Mouse (Mus musculus) hematopoietic stem cell, adult 5-6 weeks (primary cell): Measurements from ENCODE around the gene Tfg. TPM values are rescaled to one million over a fixed set of nuclear protein-coding genes. Genes with fewer than 3 reads are reported as not detected.

Source experiments
- ATAC-seq, 2 experiments: fragments of 125-278 bp in 1 of 2; replicated peaks in 1 of 2; 2 replicates each; pipeline ENCODE4 v1.8.0; 2016 to 2017; ENCODE audit warnings: inconsistent platforms in 2 of 2, mild to moderate bottlenecking in 2 of 2, moderate number of reproducible peaks in 2 of 2, low read depth in 1 of 2, moderate TSS enrichment in 1 of 2; ENCODE audit not compliant: low FRiP score in 2 of 2, poor library complexity in 2 of 2, severe bottlenecking in 2 of 2, insufficient read depth in 1 of 2, low TSS enrichment in 1 of 2
- total RNA-seq: library from RNA; stranded (forward); fragments of 172-1452, 232-1000 nt; gene quantifications from 2 replicates; pipeline ENCODE4 v1.2.3, GENCODE M21; 2017

Gene Tfg
- total RNA-seq, result 39.9 and 55.2 TPM in 2 replicates

DNA sequence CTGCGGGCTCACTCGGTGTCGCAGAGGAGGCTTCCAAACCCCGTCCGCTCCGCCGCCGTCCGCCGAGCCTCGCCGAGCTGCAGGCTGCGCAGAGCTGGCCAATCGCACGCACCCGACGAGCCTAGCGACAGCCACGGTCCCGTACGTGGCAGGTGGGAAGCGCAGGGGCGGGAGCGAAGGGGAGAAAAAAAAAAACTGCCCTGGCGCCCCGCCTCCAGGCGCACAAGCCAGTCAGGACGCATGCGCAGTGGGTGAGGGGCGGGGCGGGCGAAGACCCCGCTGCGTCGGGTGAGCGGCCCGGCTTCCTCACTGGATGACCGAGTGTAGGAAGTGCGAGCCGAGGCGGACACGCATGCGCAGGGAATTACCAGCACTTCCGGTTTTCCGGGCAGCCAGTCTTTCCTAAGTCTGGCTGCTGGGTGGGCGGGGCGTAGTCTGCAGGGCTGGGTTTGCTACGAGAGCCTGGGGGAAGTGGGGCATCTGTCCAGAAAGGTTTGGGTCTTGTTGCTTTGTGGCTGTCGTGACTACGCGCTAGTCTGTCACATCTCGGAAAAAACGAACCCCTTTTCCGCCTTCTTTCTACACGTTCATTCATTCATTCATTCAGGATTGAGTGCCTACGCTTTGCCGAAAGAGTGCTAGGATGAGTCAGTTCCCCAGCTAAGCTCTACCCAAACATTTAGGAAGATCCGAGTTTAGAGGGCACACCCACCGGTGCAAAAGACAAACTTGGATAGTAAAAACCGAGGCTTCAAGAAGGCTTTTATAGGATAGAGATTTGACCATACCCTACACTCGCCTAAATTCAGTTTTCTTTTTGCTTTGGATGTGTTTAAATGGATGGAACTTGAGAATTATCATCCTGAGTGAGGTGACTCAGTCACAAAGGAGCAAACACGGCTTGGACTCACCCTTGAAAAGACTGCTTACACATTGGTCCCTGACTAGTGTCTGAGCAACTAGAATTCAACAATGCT, at the start of gene Tfg:
Tfg (minus strand) TSS at position 227 of the 977 bp plus-strand sequence.
- peak; percentile 89 to 93 for ATAC-seq

DNA sequence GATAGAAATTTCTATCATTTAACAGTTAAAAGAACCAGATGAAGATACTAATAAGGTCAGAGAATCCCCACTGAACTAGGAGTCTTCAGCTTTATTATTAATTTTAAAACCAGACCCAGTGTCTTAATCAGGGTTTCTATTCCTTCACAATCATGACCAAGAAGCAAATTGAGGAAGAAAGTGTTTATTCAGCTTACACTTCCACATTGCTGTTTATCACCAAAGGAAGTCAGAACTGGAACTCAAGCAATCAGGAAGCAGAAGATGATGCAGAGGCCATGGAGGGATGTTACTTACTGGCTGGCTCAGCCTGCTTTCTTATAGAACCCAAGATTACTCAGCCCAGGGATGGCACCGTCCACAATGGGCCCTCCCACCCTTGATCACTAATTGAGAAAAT, 11.8 kb upstream of the Tfg start:
- no peak for ATAC-seq

DNA sequence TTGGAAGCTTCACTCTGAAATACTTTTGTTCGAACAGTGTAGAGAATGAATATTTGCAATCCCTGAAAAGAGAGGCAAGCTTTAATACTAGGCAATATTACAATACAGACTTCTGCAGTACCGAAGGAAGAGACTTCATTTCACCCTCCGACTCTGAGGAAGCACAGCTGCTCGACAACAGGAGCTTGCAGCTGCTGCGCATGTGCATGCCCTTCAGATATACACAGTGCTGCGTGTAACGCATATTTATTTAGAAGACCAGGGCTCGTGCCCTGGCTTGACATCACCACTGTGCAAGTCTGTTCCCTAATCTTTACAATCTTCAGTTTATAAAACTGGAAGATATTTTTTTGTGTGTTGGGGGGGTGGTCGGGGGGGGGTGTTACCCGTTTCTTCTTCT, 7.7 kb upstream of the Tfg start:
- ATAC-seq, result no peak

DNA sequence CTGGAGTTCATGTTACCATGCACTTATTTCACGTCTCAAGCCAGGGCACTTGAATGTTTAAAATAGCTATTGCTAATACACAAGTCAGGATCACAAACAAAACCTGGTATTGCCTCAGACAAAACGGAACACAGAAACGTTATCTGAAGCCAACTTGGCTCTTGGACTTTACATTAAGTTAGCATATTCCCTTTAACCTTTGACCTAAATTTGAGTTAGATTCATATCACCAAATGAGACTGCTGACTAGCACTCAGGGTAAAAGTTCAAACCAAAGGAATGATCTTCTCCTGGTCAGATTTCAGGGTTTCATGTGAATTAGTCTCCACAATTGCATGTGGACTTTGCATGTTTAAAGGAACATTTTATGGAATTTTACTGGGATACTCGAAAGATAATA, 5.1 kb upstream of the Tfg start:
- no peak for ATAC-seq

DNA sequence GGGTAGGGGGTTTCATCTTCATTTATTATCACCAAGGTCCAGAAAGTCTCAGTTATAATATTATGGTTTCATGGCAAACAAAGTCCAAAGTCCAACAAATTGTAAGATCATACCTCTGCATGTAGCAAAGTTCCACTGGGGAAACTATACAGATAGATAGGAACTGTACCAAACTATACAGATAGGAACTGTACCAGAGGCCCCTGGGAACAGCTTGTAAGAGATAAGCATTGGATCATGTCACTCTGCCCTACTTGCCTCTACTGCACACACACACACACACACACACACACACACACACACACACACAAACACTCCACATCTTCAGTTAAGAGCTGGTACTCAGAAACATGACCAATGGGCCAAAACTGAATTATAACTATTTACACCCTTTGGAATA, 1.8 kb upstream of the Tfg start:
- no peak for ATAC-seq

DNA sequence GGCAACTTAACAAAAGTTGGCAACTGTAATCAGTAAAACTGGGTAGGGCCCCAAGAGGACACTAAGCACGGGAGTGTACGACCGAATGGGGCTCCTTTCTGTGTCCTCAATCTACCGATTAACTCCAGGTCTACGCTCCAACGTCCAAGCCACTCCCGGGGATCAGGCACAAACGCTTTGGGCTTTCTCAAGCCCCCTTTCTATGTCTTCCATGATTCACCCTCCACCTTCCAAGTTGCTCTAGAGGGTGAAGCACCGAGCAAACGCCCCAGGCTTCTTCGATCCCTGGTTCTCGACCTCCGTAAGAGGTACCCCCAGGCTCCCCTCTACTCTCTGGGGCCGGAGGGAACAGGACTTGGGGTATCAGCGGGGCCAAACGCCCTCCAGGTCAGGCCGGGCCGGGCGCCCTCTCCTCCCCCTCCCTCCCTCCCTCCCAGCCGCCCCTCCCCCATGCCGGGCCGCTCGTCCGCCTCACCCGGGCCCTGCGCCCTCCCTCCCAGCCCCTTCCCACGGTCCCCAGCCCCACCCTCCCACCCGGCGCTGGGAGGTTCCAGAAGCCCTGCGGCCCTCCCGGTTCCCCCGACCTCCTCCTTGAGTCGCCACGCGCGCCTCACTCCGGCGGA, 582 bp downstream of the Tfg start:
- peak in 1 of 2 experiments; percentile 25; a peak in 1 of 4 replicates for ATAC-seq

DNA sequence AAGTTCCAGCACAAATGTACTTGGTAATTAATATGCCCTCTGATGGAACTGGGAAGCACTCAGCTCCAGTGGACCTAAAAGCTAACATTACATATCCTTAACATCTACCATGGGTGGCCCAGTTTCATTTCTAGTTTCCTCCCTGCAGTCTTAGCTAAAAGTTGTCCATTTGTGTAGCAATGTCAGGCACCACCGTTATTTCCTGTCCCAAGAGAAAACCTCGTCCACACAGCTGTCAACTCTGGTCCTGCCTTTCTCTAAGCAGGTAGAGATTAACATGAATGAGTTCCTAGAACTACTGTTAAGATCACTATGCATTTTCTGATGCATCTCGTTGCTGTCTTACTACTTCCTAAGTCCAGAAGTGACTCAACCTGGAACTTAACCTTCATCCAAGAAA, 1.6 kb downstream of the Tfg start:
- ATAC-seq, result no peak

DNA sequence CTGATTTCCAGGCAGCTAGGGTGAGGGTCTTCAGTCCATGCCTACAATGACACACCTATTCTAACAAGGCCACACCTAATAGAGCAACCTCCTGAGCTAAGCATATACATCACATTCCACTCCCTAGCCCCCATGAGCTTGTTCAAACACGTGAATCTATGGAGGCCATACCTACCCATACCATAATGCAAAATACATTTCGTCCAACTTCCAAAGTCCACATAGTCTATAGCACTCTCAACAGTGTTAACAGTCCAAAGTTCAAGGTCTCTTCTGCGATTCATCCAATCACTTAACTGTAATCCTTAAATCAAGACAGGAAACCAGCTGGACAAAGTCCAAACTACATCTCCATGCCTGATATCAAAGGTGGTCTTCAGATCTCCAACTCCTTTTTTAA, 7.2 kb downstream of the Tfg start:
- ATAC-seq, result no peak

DNA sequence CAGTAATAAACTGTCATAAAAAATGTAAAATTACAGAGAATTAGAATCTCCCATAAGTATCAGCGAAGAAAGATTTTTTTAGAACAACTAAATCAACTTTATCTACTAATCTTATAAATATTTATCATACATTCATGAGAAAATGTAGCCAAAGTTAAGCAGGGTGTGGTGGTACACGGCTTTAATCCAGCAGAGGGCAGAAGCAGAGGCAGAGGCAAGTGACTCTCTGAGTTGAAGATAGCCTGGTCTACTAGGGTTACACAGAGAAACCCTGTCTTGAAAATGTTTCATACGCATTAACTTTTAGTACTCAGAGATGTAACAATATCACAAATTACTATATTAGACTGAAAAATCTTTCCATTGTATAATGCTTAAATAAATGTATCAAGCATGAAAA, 11.5 kb downstream of the Tfg start:
- ATAC-seq, result no peak

DNA sequence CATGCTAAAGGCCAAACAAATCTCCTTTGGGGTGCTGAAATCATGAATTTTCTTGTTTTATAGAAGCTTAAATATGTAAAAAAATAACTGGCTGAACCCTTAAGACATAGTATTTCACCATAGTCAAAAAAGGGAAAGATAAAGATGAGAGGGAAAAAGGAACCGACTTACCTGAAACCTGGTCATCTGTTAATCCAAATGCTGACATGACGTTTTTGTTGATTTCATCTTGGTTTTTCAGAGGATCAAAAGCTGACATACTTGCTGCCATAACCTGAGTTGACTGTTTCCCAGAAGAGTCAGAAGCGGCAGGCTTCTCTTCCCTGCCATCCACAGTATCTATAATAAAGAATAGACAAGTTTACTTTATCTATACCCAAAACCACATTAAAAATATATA, 16.4 kb downstream of the Tfg start:
- ATAC-seq, result no peak

DNA sequence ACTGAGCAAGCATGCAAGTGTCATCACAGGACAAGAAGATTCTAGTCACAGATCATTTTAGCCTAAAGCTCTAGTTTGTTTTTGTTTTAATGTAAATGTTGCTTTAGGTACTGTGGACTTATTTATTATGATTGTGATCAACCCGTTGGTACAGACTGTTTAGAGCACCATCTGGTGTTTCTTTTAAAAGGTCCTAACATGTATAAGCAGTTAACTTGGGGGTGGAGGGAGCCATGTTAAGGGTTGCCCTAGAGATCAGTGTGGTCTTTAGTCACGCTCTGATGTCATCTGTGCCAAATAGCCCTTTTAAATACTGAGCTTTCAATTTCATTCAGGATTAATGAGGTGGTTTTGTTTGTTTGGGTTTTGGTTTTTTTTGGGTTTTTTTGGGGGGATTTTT, 20.8 kb downstream of the Tfg start:
- no peak for ATAC-seq

DNA sequence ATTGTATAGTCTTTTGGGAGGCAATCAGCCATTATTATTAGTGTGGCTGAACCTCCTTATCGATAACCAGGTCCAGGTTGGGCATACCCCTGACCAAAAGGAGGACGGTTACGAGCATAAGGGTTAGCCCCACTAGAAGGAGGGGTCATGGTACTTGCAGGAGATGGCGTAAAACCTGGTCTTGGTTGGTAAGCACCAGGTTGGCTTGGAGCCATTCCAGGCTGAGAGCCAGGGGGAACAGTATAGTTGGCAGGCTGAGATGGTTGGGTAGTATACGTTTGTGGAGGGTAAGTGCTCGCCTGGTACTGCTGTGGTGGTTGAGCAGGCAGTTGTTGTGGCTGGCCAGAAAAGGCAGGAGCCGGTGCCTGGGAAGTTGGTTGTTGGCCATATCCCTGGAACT, 26.5 kb downstream of the Tfg start:
- no peak for ATAC-seq

DNA sequence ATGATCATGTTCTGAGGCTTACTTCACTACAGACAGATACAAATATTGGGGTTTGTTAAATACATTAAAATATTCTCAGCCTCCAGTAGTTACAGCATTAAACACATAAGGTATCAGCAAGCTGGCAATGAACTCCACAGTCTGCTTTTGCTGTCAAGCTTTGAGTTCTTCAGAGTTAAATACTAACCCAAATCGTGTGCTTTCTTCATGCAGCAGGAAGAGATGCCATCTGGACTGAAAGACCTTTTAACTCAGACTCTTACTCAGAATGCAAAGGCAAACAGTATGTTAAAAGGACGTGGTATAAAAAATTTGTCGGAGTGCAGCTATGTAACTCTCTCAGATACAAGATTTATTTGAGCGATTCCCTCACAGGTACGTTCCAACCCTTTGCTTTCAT, 30.5 kb downstream of the Tfg start:
- no peak for ATAC-seq

DNA sequence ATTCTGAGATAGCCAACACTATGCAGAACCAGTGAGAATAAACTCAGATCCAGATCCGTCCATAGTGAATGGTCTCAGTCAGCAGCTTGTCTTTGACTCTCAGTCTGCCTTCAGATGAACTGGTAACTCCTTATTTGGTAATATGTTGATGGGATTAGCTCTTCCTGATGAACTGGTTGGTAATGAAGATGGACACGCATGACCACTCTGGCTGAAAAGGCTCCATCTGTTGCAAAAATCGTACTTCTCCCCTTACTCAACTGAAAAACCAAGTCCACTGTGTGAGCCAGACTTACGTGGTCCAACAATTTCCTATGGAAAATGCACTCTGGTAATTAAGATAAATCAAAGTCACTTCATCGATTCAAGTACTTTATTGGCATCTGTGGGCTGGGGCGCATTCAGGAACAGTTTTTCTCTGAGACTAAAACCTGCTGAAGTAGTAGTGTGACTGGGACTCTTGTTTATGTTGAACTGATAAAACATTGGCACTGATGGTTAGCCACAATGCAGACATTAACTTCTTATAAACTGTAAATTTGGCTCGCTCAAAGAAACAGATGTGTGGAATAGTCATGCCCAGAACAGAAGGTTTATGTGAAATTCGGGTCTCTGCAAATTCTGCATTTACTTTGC, 36.1 kb downstream of the Tfg start:
- ATAC-seq, result no peak

DNA sequence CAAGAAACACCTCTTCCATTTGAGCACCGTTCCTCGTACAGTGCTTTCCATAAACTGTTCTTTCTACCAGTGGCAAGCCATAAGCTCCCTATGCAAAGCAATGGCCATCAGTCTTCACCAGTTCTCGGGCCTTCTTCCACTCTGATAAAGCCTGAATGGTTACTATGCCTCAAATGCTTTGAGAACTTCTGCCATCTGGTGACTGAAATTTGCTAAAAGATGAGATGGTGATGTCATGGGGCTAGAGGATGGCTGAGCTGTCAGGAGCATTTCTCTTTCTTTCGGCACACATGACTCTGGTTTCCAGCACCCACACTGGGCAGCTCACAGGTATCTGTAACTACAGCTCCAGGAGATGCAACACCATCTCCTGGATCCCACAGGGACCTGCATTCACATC, 40.1 kb downstream of the Tfg start:
- ATAC-seq, result no peak

DNA sequence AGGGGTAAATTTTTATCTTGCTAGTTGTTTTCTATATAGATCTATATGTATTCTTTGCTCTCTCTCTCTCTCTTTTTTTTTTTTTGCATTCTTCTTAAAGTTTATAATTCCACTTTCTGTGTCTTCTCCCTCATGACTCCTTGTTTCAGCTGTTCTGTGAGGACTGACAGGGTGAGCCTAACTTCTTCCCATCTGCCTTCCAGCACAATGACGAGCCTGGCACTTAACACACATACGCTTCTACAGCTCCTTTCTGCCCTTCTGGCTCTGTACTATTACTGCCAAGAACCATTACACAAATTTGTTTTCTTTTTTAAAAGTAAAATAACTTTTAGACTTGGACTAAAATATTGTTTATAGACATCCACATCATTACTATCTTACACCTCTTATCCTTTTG, 43.8 kb downstream of the Tfg start:
- no peak for ATAC-seq

DNA sequence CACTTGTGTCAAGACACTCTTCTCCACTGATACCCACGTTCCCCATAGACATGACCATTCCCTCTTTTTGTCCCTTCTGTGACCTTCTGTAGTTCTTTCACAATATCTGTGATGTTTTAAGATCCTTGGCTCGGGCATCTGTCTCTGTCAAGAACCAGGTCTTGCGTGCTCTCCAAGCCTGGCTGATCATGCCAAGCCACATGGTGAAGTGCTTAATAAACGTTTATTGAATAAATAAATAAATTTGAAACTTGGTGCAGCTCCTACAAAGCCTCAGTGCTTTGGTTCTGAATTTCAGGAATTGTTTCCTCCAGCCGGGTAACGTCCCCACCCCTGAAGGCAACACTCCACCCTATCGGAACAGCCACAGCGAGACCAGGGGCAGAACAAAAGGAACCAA, 46.3 kb downstream of the Tfg start:
- ATAC-seq, result no peak

DNA sequence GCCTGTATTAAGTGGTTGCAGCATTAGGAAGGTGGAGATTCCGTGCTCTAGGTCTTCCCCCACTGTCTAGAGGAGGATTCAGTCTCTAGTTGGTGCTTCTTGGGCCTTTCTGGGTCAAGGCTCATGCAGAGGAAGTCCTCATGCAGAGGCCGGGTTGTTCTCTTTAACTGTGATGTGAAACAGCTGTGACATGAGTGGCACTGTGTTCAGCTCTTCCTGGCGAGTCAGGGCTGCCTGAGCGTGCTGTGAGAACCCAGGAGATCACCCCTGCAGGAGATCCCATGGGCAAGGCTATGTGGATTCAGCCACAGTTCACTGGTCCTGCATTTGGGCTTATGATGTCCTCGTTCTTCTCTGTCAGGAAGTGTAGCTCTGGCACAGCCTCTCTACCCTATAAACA, 47.7 kb downstream of the Tfg start:
- no peak for ATAC-seq
